Mouse (Mus musculus) neural tube, embryonic 14.5 days (tissue): Measurements from ENCODE around the gene Msn. TPM values are rescaled to one million over a fixed set of nuclear protein-coding genes. Genes with fewer than 3 reads are reported as not detected.
A peak's percentile ranks its signal among the peaks of the same experiment; 100 is the strongest.

Source experiments
- ATAC-seq: fragments of 200-750 bp; cut with Nextera tagmentation; 2 replicates; pipeline ENCODE4 v1.8.0; 2017; ENCODE audit warnings: low read depth, mild to moderate bottlenecking, moderate TSS enrichment, moderate library complexity
- H3K27ac ChIP-seq: fragments of 300-500 bp; sonication (generic); 2 replicates; pipeline ENCODE4 v1.5.1; 2014; ENCODE audit warnings: low read depth, mild to moderate bottlenecking, control low read depth, low read length, moderate library complexity, mixed read lengths
- H3K27me3 ChIP-seq: fragments of 300-500 bp; sonication (generic); 2 replicates; pipeline ENCODE4 v1.6.1; 2014; ENCODE audit warnings: low read length; ENCODE audit not compliant: control insufficient read depth, insufficient read depth
- H3K36me3 ChIP-seq: fragments of 300-500 bp; sonication (generic); 2 replicates; pipeline ENCODE4 v1.6.1; 2014; ENCODE audit warnings: low read length, mixed read lengths; ENCODE audit not compliant: control insufficient read depth, insufficient read depth
- H3K4me1 ChIP-seq: fragments of 300-500 bp; sonication (generic); 2 replicates; pipeline ENCODE4 v1.6.1; 2014; ENCODE audit warnings: low read length; ENCODE audit not compliant: control insufficient read depth, insufficient read depth
- H3K4me2 ChIP-seq: fragments of 300-500 bp; sonication (generic); 2 replicates; pipeline ENCODE4 v1.6.1; 2014; ENCODE audit warnings: mild to moderate bottlenecking, low read depth, low read length, control low read depth
- H3K4me3 ChIP-seq: fragments of 300-500 bp; sonication (generic); 2 replicates; pipeline ENCODE4 v1.5.1; 2014; ENCODE audit warnings: low read depth, low read length, control low read depth, mixed read lengths
- H3K9ac ChIP-seq: fragments of 300-500 bp; sonication (generic); replicated peaks from 2 replicates; pipeline ENCODE4 v1.6.1; 2014; ENCODE audit warnings: low read depth, mild to moderate bottlenecking, control low read depth, low read length, mixed read lengths
- H3K9me3 ChIP-seq: fragments of 300-500 bp; sonication (generic); 2 replicates; pipeline ENCODE4 v1.6.1; 2016; ENCODE audit warnings: low read length; ENCODE audit not compliant: control insufficient read depth
- WGBS: fragments of 180-500 bp; shearing (Covaris S2); extraction: QIAGEN DNeasy Blood & Tissue Kit; methylation state at CpG from one replicate; pipeline ENCODE4 v1.1.7; 2014; 5-methylcytosine and 5-hydroxymethylcytosine counted together
- polyA plus RNA-seq: library from polyadenylated mRNA; unstranded; fragments of >200 nt; fragmentation: Nextera tagmentation; extraction: Ambion mirVana; gene quantifications from 2 replicates; pipeline ENCODE4 v1.2.1, GENCODE M21; 2014

The Msn gene
- 30.1 and 53.3 TPM in 2 replicates for polyA plus RNA-seq

DNA sequence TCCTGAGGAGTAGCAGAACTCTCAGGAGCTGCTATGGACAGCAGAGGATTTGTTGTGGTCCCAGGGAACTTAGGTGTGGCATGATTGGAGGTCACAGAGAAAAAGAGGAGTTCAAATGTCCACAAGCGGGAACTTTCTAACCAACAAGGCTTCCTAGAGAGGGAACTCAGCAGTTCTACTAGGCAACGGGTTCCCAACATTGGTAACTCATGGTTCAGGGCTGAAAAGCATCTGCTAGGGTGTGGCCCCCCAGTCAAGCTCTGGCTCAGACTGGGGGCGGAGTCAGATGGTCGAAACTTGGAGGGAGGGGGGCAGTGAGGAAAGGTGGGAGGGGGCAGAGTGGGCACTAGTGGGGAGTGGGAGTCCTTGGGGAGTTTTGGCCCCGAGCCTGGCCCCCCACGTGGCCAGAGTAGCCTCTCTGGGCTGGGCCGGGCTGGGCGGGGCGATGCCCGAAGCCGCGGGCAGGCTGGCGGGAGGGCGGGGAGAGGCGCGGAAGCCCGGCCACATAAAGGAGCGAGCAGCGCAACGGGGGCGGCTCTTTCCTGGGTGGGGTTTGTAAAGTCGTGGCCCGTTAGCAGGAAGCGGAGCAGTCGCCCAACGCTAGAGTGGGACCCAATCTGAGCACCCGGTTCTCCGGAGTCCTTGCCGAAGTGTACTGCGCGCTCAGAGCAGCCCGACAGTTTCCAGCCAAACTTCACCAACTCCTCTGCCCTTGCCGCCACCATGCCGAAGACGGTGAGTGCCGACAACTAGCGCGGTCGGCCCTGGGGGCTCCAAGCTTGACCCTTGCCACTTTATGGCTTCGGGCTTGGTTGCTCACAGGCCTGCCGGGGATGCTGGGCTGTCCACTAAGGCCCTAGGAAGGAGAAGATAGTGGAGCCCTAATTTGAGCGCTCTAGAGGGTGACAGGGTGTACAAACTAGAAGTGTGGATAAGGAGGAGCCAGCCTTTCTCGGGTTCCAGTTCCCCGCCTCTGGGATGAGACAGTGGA lies at the start of gene Msn:
Msn (plus strand) TSS at position 534 of the 991 bp plus-strand sequence.
- WGBS = 21% methylated on average over 28 of the region's 44 CpGs
- Histone ChIP-seq H3K9me3 (no peaks in the 10 kb centered on the region), H3K27ac (no peak within 1 kb of the TSS), H3K4me1 (no peaks in the 10 kb centered on the region), H3K36me3 (no peaks in the 10 kb centered on the region), H3K9ac (no peak within 1 kb of the TSS; the same call in 1 of the 2 replicates), H3K4me2 (peak within 1 kb of the TSS; percentile 55), H3K27me3 (no peaks in the 10 kb centered on the region), H3K4me3 (peak within 1 kb of the TSS; percentile 26)
- peak; percentile 71 for ATAC-seq

DNA sequence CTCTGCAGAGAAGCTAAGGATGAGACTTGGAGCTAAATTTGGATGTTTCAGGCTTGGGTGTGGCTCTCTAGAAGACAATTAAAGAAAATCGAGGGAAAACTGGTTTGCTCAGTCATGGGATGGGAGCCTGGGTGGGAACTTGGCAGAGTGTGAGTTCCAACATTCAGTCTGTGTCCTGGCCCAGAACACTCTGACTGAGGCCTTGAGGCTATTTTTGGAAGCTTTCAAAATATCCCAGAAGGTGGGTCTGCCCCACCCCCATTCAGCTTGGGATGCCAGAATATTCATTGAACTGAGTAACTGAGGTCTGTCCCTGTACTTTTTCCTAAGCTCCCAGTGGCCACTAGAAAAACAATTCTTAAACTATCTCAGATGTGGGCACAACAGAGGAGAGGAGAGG lies 43.0 kb upstream of the Msn start:
- 77% methylated on average over 1 of the region's 1 CpGs for WGBS
- Histone ChIP-seq H3K9ac (no peak overlapping the region), H3K9me3 (no peaks in the 10 kb centered on the region), H3K4me3 (no peak overlapping the region), H3K4me1 (no peaks in the 10 kb centered on the region), H3K36me3 (no peaks in the 10 kb centered on the region), H3K27me3 (no peaks in the 10 kb centered on the region), H3K4me2 (no peak overlapping the region), H3K27ac (no peak overlapping the region)
- no peak for ATAC-seq

DNA sequence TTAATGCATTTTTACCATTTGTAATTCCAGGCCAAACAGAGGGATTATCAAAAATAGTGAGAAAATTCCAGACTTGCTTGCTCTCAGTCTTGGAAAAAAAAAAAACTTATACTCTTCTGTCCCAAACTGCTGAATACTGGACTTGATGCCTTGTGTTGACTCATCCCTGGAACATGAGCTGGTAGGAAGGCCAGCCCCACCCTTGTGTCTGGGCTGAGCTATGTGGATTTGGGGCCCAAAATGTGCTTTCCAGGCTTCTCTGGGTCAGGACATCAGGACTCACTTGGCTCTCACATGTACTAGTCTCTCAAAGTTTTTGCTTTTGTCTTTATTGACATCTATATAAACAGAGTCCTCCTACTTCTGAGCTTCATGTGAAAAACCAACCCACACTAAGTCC lies 18.1 kb upstream of the Msn start:
- Histone ChIP-seq H3K36me3 (no peaks in the 10 kb centered on the region), H3K27me3 (no peaks in the 10 kb centered on the region)

DNA sequence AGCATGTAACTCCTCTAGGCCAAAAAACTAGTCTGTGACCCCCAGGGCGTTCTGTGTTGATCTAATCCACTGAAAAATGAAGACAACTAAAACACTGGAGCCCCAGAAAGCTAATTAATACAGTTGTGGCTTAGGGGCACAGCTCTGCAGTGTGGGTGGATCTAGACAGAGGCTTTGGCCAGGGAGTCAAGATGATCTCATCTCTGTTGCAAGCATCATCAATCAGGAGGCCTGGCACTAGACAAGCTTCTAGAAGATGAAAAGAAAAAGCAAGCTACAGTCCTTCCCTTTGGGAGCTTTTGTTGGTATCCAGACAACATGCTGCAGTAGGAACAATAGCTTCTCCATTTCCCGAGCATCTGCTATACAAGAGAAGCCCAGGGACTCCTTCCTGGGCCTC lies 9.6 kb upstream of the Msn start:
- no peaks in the 10 kb centered on the region for H3K4me1 ChIP-seq
- H3K9me3 ChIP-seq = no peaks in the 10 kb centered on the region
- no peak overlapping the region for H3K4me3 ChIP-seq
- H3K36me3 ChIP-seq = no peaks in the 10 kb centered on the region
- H3K4me2 ChIP-seq = no peak overlapping the region
- 35% methylated on average over 2 of the region's 2 CpGs for WGBS
- no peak overlapping the region for H3K27ac ChIP-seq
- peak; percentile 60; the same call in 1 of the 2 replicates for ATAC-seq
- H3K9ac ChIP-seq = no peak overlapping the region
- H3K27me3 ChIP-seq = no peaks in the 10 kb centered on the region

More for the DNA sequence above, 18.1 kb upstream of the Msn start:
- ATAC-seq = no peak
- H3K9me3 ChIP-seq = no peaks in the 10 kb centered on the region
- H3K4me2 ChIP-seq = no peak overlapping the region
- no peak overlapping the region for H3K9ac ChIP-seq
- H3K27ac ChIP-seq = no peak overlapping the region
- H3K4me1 ChIP-seq = no peaks in the 10 kb centered on the region
- H3K4me3 ChIP-seq = no peak overlapping the region

DNA sequence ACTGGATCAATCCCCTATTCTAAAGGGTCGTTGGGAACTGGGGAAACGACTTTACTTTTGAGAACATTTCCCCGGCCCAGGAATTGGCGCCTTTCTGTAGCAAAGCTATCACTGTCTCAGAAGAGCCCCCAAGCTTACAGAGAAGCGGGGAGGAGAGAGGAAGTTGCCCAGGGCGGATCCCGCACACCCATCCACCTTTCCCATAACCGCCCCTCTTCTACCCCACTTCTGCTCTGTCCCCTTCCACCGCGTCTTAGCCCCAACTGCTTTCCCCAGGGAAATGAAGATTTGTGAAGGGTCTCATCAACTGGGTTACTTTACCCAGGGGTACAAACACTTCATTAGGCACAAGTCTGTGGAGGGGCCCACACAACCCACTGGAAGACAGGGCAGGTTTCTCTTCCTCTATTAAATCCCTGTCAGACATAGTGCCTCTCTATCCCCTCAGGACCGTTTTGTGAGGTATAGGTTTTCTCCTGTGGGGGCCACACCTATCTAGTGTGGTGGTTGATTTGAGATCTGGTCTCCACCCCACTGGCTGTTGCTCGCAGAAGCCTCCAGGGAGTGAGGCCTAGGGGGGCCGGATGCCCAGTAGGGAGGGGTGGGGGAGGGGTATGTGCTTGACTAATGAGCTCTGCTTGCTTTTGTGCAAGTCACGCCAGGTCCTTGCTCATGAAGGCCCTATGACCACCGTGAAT lies 820 bp downstream of the Msn start:
- WGBS = 12% methylated on average over 15 of the region's 15 CpGs
- H3K9ac ChIP-seq = no peak overlapping the region; the same call in 1 of the 2 replicates
- peak; percentile 50 for ATAC-seq
- H3K4me3 ChIP-seq = peak overlapping the region; percentile 26
- peak overlapping the region; percentile 55 for H3K4me2 ChIP-seq
- no peaks in the 10 kb centered on the region for H3K27me3 ChIP-seq
- H3K36me3 ChIP-seq = no peaks in the 10 kb centered on the region
- H3K9me3 ChIP-seq = no peaks in the 10 kb centered on the region
- H3K27ac ChIP-seq = no peak overlapping the region
- no peaks in the 10 kb centered on the region for H3K4me1 ChIP-seq

DNA sequence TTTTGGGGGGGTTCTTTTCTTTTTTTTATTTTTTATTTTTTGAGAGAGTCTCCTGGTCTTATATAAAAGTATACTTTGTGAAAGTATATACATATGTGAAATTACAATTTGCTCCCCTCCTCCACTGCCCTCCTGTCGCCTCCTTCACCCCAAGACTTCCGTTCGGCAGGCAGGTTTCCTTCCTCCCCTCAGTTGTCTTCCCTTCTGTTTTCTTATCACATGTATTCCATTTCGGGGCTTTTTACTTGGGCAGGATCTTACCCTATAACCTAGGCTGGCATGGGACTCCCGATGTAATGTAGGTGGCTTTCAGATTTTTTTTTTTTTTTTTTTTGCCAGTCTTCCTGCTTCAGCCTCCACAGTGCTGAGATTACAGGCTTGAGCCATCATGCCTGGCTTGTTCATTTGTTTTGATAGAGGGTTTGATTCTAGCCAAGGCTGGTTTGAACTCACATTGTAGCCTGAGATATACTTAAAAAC lies 1.7 kb downstream of the Msn start:
- WGBS = 42% methylated on average over 5 of the region's 5 CpGs
- no peak overlapping the region; the same call in 1 of the 2 replicates for H3K4me3 ChIP-seq

DNA sequence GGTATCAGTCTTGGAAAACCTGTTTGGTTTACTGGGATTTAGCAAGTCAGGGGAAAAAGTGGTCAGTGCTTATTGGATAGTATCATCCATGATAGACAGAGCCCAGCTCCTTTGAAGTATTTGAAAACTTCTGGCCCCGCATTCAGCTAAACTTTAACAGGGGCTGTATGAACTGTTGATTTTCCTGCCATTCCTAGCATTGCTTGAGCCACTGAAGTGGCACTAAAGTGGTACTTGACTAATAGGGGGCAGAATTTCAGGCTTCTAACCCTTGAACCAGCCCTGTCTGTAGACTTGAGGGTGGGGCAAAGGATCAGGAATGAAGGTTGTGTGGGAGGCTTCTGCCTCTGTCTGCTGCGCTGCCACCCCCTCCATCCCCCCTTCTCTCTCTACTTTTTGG lies 3.2 kb downstream of the Msn start:
- Histone ChIP-seq H3K4me3 (no peak overlapping the region), H3K9me3 (no peaks in the 10 kb centered on the region), H3K4me1 (no peaks in the 10 kb centered on the region), H3K36me3 (no peaks in the 10 kb centered on the region), H3K27ac (no peak overlapping the region), H3K9ac (no peak overlapping the region), H3K4me2 (no peak overlapping the region), H3K27me3 (no peaks in the 10 kb centered on the region)
- WGBS = 83% methylated on average over 2 of the region's 2 CpGs
- no peak for ATAC-seq

More for the DNA sequence above, 1.7 kb downstream of the Msn start:
- ATAC-seq = no peak
- no peaks in the 10 kb centered on the region for H3K9me3 ChIP-seq
- H3K27me3 ChIP-seq = no peaks in the 10 kb centered on the region
- peak overlapping the region; percentile 55; the same call in 1 of the 2 replicates for H3K4me2 ChIP-seq
- H3K36me3 ChIP-seq = no peaks in the 10 kb centered on the region
- no peak overlapping the region for H3K9ac ChIP-seq
- no peak overlapping the region for H3K27ac ChIP-seq
- no peaks in the 10 kb centered on the region for H3K4me1 ChIP-seq

DNA sequence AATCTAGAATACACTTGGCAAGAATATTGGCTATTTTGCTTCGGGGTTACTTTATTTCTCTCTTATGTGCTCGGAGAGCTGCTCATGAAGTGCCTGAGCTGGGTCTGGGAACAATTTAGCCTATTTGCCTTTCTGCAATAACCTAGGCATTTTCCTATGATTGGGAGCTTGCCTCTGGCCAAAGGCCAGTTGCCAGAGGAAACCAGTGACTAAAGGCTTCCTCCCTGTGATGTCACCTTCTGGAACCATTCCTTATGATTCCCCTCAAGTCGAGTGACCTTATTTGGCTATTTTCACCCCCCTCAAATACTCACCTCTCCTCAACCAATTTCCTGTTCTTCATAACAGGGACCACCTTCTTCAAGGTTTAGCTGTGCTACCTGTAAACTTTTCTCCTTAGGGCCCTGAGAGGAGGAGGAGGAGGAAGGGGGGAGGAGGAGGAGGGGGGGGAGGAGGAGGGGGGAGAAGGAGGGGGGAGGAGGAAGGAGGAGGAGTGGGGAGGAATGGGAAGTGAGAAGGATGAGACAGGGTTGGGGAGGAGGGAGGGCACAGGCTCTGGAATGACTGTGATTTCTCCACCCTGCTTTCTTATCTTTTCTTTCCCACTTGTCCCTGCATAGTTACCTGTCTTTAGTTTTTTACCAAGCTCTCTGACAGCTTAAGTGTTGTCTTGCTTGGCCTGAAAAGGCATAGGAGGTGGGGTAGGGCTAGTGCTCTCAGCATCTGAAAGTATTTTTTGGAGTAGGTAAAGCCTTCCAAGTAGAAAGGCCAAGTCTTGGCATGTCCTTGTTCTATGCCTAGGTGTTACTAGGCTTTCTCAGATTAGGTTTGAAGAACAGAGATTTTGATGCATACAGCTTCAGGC lies 11.8 kb downstream of the Msn start:
- H3K4me2 ChIP-seq = no peak overlapping the region
- H3K27ac ChIP-seq = no peak overlapping the region
- no peak overlapping the region for H3K9ac ChIP-seq
- no peaks in the 10 kb centered on the region for H3K36me3 ChIP-seq
- H3K27me3 ChIP-seq = no peaks in the 10 kb centered on the region
- no peak overlapping the region for H3K4me3 ChIP-seq
- no peak for ATAC-seq
- H3K4me1 ChIP-seq = no peaks in the 10 kb centered on the region
- H3K9me3 ChIP-seq = no peaks in the 10 kb centered on the region
- 57% methylated on average over 3 of the region's 3 CpGs for WGBS
